Mouse (Mus musculus) gastrocnemius, adult 18-20 months (tissue): ENCODE measurements around the gene Usp39. TPM values are rescaled to one million over a fixed set of nuclear protein-coding genes. Genes with fewer than 3 reads are reported as not detected.

Experiments
- DNase-seq: peaks from one replicate; pipeline ENCODE4 v3.0.0; 2021; ENCODE audit warnings: low spot score
- total RNA-seq, 2 experiments: library from RNA; stranded (reverse); gene quantifications; 2 replicates each; pipeline ENCODE4 v1.2.3; 2021

Gene Usp39
- total RNA-seq, 2 experiments from 2014 or later = 17.9 to 20.2 TPM

DNA sequence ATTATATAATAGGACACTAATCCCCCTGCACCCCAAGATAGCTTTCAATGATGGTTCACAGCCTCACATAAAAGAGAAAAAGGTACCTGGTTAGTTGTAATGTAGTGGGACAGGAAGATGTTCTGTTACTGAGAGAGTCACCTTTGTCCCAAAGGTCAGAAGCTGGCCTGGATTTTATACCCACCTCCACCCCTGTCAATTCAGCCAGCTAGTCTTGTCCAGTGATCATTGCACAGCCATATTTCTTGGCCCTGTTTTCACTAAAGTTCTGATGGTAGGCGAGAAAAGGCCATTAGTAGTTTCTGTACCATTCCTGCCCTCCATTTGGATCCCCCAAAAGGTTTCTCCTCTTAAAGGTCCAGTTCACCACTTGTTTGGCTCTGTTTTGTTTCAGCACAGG is 9.0 kb upstream of the Usp39 start:
- no peak for DNase-seq

DNA sequence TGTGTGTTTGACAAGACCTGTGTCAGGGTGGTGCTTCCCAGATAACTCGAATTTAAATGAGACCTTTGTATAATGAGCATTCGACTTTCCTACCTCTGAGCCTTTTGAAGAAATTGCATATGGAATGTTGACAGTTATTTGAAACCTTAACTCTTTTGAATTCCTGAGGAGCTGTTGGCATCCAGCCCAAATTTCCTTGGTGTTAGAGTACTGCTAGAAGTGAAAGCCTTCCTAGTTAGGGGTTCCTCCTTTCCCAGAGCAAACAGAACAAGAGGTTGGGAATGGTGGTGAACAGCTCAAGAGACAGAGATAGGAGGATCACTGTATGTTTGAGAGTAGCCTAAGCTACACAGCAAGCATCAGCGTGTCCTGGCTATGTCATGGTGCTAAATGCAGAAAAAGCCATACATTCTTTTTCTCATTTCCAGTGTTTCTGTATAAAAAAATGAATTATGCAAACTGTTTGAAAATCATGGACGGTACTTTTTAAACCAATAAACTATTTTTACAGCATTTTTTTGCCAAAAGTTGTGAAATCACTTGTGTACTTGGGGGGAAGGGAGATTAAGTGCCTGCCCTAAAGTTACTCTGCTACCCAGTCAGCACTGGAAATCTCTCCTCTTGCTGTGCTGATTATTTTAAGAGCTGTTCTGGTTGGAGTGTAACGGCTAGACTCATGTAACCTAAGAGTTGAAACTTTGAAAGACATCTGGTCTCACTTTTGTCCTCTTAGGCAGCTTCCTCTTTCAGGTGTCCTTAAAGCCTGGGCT is 7.8 kb upstream of the Usp39 start:
- no peak for DNase-seq

DNA sequence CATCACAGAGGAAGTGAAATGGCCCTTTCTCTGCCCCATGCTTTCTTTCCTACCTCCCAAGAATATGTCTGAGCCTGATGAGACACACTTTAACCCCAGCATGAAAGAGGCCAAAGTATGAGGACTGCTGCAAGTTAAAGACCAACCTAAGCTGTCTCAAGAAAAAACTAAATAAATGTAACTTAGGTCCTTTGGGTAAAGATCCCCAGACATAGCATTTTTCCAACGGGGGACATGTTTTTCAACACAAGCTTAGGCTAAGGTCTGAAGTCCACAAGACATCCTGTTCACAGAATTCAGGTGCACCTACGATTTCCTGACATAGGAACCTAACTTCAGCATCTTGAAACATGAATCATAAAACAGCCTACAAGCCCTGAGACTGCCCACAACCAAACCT is 5.2 kb upstream of the Usp39 start:
- no peak for DNase-seq

DNA sequence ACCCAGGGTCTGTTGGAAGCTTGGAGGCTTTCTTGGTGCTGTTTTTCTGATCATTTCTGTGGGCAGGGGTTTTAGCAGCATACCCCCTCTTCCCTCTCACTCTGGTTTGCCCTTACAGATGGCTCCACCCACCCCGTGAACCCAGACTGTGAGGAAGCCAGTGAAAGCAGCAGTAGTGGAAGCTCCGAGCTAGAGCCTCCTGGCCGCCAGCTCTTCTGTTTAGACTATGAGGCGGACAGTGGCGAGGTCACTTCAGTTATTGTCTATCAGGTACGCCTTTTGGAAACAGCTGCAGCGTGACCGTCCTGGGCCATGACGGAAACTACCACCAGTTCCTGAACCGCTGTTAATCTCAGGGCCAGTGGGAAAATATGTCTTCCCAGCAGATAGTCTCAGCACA is 3.4 kb upstream of the Usp39 start:
- DNase-seq = no peak

DNA sequence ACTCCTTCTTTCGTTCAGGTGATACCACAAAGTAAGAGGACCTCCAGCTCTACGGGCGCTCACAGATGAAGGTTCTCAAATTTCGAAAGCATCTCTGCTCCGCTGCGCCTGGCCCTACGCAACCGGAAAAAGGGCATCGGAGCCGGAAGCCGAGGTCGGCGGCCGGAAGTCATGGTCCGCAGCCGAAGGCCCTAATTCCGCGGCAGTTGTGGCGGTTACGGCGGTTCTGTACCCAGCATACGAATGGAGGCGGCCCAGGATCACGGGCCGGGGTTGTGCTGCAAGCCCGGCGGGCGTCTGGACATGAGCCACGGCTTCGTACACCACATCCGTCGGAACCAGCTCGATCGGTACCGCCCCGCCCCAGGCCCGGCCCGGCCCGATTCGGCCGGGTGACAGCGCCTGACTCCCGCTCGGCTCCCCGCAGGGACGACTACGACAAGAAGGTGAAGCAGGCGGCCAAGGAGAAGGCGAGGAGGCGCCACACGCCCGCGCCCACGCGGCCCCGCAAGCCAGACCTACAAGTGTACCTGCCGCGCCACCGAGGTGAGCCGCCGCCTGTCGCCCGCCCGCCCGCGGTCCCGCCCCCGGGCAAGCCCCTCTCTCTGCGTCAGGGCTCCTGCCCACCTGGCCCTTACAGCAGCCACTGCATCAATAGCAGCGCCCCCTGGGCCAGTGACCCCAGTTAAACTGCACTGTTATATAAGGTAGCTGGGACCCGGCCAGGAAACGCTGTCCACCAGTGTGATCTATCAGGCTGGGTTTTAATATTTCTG is 2.4 kb upstream of the Usp39 start, which contains the start of gene 0610030E20Rik:
TSS of gene 0610030E20Rik (plus strand) at position 152 of the 776 bp plus-strand sequence.
- DNase-seq = peak; percentile 73

DNA sequence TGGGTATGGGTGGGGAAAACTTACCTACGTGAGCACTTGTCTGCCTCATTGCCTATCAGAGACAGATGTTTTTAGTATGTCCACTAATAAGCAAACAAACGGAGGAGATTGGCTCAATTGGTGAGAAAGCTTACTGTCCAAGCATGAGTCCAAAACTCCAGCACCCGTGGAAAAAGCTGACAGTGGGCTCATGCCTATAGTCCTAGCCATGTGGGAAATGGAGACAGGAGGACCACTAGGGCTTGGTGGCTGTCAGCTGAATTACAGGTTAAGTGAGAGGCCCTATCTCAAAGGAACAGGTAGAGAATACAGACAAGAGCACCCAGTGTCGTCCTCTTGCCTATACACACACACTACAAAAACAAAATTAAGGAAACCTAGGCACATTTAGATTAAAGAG is 1.3 kb upstream of the Usp39 start:
- no peak for DNase-seq

DNA sequence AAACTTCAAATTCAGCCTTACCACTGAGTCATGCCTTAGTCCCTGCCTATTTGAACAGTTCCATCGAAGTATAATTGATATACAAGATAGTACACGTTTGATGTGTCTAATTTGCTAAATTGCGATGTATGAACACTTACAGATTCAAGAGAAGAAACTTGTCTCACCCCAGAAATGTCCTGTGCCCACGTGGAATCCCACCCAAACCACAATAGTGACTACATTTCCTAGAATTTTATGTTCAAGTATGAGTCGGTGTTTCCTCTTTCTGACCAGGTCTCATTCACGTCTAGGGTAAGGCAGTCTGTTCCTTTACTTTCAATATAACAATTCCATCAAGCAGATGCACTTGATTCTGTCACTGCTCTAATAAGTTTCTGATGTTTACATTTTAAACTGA is 649 bp upstream of the Usp39 start:
- DNase-seq = no peak

DNA sequence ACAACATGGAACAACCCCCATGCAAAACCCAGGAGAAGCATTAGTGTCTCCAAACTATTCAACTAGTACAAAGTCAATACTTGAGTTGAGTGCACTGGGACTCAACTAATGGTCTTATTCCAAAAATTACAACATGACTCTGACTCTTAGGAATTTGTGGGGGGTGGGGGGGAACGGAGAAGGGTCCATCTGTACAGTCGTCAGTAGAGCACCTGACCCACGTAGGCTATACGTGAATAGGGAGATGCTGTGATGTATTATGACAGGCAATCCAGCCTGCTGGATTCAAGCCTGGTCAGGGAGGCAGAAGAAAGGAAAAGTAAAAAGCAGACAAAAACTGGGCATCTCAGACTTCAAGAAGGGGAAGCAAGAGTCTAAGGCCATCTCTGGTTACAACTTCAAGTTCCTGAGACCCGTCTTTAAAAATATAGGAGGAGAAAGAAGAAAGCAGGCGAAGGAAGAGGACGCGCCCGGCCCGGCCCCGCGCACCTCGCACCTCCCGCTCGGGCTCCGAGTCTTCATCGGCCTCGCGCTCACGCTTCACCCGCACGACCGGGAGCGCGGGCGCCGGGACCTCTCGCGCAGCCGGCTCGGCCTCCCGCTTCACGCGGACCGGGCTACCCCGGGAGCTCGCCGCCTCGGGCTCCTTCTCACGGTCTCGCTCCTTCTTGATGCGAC is 449 bp downstream of the Usp39 start:
- DNase-seq = no peak

DNA sequence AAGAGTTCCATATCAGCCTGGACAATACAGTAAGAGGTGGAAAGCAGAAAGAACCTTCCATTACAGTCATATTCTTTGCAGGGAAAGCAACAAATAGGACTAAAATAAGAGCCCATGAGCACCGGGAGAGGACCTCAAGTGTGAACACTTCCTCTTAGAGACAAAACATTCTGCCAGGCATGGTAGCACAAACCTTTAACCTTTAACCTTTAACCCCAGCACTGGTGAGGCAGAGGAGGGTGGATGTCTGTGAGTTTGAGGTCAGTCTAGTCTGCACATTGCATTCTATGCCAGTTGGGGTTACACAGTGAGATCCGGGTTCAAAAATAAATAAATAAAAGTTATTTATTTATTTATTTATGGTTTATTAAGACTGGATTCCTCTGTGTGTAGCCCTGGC is 4.5 kb downstream of the Usp39 start:
- no peak for DNase-seq

DNA sequence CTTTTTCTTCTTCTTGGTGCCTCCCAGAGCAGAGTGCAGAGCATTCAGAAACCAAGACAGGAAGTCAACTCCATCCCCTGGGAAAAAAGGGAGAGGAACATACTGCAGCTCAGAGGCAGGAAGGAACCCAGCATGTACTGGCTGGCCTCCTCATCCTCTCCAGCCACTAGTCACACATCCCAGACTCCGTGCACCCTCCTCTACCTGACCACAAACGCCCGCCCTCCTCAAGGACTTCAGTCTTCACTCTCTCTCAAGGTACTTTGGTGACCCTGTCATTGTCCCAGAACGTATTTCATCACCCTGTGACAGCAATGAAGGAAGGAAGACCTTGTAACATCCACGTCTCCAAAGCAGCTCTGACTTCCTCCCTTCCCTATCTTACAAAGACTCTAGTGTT is 11.9 kb downstream of the Usp39 start:
- DNase-seq = no peak

DNA sequence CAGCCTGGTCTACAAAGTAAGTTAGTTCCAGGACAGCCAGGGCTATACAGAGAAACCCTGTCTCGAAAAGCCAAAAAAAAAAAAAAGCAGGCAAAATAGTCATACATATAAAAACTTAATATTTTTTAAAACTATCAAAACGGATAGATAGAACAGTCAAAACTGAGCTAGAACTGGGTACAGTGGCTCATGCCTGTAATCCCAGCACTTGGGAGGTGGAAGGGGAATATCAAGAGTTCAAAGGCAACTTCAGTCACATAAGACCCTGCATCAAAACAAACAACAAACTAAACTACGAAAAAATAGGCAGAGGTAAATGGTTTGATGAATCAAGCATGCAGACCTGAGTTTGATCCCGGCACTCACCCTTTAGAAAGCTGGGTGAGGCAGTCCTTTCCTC is 14.9 kb downstream of the Usp39 start:
- no peak for DNase-seq

DNA sequence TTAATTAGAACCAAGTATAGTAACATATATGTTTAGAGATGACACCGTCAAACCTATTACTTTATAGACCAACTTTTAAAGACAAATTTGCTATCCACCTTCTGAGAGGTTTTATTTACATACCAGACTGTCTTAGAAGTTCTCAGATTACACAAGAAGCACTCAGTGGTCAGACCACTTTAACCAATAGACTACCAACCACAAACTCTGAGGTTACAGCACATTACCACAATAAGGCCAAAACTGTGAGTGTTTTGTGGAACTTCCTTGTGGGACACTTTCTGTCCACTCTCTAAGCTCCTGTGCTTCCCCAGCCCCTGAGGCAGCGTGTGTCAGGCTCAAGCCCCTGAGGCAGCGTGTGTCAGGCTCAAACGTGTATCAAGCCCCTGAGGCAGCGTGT is 16.0 kb downstream of the Usp39 start:
- DNase-seq = no peak

DNA sequence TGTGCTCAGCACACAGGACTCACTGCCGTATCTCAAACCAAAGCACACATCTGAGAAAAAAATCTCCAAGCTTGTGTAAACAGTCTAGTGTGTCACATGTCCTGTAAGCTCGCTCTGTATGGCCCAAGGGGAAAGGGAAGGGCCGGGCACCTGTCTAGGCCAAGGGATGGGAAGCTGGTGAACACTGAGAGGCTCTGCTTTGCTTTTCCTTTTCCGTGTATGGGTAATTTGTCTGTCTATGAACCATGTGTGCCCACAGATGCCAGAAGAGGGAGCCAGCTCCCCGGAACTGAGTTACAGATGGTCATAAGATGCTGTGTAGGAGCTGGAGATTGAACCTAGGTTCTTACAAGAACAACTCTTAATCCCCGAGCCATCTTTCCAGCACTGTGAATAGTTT is 18.7 kb downstream of the Usp39 start:
- no peak for DNase-seq

DNA sequence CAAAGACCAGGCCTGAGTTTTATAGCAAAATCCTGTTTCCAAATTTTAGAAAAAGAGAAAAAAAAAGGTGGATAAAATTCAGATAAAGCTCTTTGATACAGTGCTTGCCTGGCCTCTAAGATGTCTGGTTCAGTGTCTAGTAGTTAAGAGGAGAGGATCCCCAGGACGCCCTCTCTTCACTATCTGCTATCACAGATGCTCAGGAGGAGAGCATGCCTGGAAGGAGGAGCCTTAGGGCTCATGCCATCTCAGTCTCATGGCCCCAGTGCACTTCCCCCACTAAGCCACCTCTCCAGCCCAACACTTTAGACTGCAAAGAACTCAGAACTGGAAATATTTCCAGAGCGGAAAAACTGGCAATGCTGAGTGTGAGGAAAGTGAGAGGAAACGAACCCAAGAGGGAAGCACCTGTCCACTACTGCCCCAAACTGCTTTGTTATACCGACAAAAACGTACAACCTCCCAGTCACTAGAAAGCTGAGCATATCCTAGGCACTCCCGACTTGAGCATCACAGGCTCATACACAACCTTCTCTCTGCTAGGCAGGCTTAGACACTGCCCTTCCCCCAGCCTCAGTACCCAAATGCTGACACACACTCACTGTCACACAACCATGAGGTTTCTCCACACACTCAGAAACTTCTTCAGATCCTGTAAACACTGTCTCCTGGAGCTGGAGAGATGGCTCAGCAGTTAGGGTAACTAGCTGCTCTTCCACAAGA is 21.0 kb downstream of the Usp39 start:
- no peak for DNase-seq

DNA sequence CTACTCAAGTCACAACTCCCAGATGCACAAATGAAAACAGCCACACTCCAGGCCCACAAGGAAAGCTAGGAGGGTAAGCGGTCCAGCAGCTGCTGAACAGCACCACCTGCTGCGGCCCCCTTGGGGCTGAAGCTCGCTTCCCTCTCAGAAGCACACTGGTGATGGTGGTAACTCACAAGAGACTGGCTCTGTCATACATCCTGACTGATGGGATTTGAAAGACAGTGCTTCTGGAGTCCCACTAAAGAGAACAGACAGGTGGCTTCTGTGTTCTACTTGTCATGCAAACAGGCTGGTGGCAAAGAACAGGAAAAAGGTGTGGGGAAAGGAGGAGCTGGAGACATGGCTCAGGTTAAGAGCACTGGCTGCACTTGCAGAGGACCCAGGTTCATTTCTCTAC is 22.0 kb downstream of the Usp39 start:
- DNase-seq = no peak

DNA sequence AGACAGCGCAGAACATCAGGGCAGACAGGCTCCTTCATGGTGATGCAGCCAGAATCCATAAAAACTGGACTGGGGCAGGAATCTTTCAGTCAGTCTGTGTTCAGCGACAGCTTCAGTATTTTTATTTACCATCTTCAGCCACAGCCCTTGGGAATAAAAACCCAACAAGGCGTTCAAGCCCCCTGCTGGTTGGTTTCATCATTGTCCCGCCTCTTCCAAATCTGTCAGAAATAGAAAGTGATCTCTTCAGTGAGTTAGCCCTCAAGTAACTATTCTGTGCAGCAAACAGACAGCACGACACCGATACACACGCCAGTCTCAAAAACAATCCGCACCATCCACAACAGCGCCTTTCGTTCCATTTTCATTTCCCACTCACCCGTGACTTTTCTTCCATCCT is 26.0 kb downstream of the Usp39 start:
- peak; percentile 74 for DNase-seq

DNA sequence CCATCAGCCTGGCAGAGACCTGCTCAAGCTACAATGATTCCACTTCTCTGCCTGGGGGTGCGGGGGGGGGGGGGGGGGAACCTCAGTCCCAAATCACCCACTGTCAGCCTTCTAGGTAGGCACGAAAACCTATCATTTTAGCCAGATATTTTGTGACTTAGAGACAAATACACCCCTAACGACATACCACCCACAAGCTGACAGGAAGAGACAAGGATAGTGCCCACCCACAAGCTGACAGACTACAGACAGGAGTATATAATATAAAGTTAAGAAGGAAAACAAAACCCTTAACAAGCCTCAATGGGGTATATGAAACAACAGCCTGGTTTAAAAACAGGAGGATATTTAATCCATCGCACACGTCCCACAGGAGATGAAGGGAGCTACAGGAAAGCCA is 26.5 kb downstream of the Usp39 start:
- no peak for DNase-seq

DNA sequence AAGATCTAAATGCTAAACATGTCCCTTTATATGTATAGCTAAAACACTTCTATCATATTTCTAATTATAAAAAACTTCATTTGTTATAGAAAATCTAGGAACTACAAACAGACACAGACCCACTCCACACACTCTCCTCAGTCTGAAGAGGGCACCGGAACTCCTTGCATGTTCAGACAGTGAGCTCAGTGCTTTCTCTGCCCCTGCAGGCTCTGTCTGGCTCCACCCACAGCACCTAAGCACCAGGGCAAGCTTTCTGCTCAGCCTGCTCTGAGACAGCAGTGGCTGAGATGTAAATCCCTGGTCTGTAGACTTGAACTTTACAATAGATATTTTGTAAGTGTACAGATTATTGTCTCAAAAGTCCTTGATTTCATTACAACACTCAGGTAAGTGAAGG is 28.9 kb downstream of the Usp39 start:
- no peak for DNase-seq

DNA sequence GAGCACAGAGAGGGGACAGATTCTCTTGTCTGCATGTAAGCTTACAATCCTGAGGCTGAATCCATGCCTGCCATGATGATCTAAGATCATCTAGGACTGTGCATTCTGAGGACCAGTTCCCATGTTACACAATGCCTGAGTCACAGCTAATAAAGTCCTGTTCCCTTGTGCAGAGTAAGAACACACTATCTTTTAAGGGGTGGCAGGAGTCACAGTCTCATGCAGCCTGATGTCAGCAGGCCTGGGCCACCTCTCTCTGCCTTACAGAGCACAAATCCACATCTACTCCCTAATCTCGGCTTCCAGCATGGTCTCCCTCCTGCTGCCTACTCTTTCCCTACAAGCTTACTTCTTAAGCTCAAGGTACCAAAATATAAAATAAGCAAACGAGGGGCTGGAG is 29.6 kb downstream of the Usp39 start:
- no peak for DNase-seq

DNA sequence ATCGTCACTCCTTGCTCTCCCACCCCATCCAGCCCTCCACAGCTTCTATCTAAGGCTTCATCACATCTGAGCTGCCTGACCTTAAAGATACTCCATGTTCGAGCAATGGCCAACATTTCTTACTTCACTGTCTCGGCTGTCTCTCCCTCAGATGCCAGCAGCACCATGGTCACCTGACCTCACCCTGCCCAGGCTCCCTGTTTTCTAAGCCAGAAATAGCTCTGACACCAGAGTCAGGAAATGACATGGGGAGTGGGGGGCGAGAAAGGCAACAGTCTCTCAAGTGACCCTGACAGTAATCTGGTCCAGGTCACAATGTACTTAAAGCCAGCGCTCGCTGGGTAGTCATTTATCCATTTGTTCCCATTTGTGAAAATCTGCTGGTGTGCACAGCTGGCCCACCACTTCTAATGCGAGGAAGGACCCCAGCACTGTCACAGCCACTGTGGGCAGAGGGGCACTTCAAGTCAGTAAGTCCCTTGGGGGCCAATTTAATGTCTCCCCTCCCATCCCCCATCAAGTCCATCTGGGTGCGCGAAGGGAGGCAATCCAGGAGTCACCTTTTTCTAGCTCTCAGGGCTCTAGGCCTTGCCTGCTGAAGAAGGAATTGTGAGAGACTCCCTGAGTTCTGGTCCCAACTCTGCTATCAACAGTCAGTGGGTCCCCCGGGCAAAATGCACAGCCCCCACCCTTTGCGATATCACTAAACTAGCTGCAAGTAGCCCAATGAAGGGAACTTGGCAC is 31.7 kb downstream of the Usp39 start:
- peak; percentile 52 for DNase-seq

DNA sequence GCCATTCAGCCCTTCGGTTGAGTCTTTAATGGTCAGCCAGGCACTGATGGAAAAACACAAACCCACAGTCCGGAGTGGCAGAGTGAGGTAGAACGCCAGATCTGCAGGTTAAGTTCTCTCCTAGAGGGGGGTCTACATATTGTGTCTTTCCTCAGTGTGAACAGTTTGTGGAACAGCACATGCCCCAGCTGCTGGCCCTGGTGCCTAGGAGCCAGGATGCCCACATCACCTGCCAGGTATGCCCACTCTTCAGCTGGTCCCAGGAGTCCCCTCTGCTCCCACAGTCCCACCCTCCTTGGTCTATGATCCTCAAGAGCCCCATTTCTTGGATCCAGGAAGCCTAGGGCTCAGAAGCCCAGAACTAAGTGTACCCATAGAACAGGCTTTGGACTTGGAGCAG is 32.8 kb downstream of the Usp39 start:
- no peak for DNase-seq
